Mouse (Mus musculus): Measurements from ENCODE around the gene Gsdma3. TPM values are rescaled to one million over a fixed set of nuclear protein-coding genes. Genes with fewer than 3 reads are reported as not detected.
"Not testable (repeated sequence)": the region's sequence is repeated elsewhere in the genome, so short reads cannot be mapped to it uniquely, and the experiment has no call there.

The Gsdma3 gene
- polyA plus RNA-seq, 1 experiment from 2014 or later, result not detected

GRCm38 (mm10) chr11:98597991-98598390, 28.2 kb upstream of the Gsdma3 start, which contains the start of gene Lrrc3c:
TSS of gene Lrrc3c (plus strand) at chr11:98598291.
- ATAC-seq (replicated peaks; ENCODE audit: insufficient number of reproducible peaks, insufficient read depth, low FRiP score, low read depth), result no peak
- Histone ChIP-seq H3K27me3 (peaks cover 20% of the 10 kb centered on the region), H3K27ac (no peak within 1 kb of the TSS), H3K9me3 (replicated peaks) (no peaks in the 10 kb centered on the region), H3K4me2 (peak within 1 kb of the TSS; percentile 27), H3K4me1 (replicated peaks) (peaks cover 30% of the 10 kb centered on the region), H3K9ac (no peak within 1 kb of the TSS), H3K4me3 (no peak within 1 kb of the TSS), H3K36me3 (no peaks in the 10 kb centered on the region)
- 82% methylated on average over 8 of the region's 8 CpGs for WGBS

GRCm38 (mm10) chr11:98598851-98599290, 27.3 kb upstream of the Gsdma3 start:
- H3K9ac ChIP-seq, result no peak overlapping the region
- H3K4me3 ChIP-seq, result no peak overlapping the region
- H3K4me2 ChIP-seq, result peak overlapping the region; percentile 27

GRCm38 (mm10) chr11:98599291-98599690, 26.9 kb upstream of the Gsdma3 start:
- peak overlapping the region; percentile 27 for H3K4me2 ChIP-seq

More at GRCm38 (mm10) chr11:98598851-98599290, 27.3 kb upstream of the Gsdma3 start:
- H3K4me1 ChIP-seq (replicated peaks), result peaks cover 30% of the 10 kb centered on the region
- peaks cover 20% of the 10 kb centered on the region for H3K27me3 ChIP-seq
- no peaks in the 10 kb centered on the region for H3K9me3 ChIP-seq (replicated peaks)
- no peak overlapping the region for H3K27ac ChIP-seq
- no peaks in the 10 kb centered on the region for H3K36me3 ChIP-seq
- WGBS, result 56% methylated on average over 18 of the region's 18 CpGs
- ATAC-seq (replicated peaks; ENCODE audit: insufficient number of reproducible peaks, insufficient read depth, low FRiP score, low read depth), result no peak

GRCm38 (mm10) chr11:98602090-98602690, 24.0 kb upstream of the Gsdma3 start:
- 0 out of 2 replicates have a peak overlapping the region, but pooled peaks have one; percentile 19 for H3K9ac ChIP-seq
- H3K4me1 ChIP-seq (replicated peaks), result peaks cover 30% of the 10 kb centered on the region
- 2% methylated on average over 20 of the region's 20 CpGs for WGBS
- H3K36me3 ChIP-seq, result no peaks in the 10 kb centered on the region
- ATAC-seq (replicated peaks; ENCODE audit: insufficient number of reproducible peaks, insufficient read depth, low FRiP score, low read depth), result peak; percentile 68
- no peak overlapping the region for H3K27ac ChIP-seq
- peaks cover 33% of the 10 kb centered on the region for H3K27me3 ChIP-seq
- peak overlapping the region; percentile 41 for H3K4me3 ChIP-seq
- H3K9me3 ChIP-seq (replicated peaks), result no peaks in the 10 kb centered on the region
- H3K4me2 ChIP-seq, result peak overlapping the region; percentile 60

More at GRCm38 (mm10) chr11:98599291-98599690, 26.9 kb upstream of the Gsdma3 start:
- Histone ChIP-seq H3K36me3 (no peaks in the 10 kb centered on the region), H3K9me3 (replicated peaks) (no peaks in the 10 kb centered on the region), H3K27ac (no peak overlapping the region), H3K27me3 (peaks cover 20% of the 10 kb centered on the region), H3K4me3 (no peak overlapping the region), H3K9ac (no peak overlapping the region), H3K4me1 (replicated peaks) (peaks cover 30% of the 10 kb centered on the region)
- ATAC-seq (replicated peaks; ENCODE audit: insufficient number of reproducible peaks, insufficient read depth, low FRiP score, low read depth), result no peak
- WGBS, result 25% methylated on average over 18 of the region's 18 CpGs

GRCm38 (mm10) chr11:98603953-98604352, 22.2 kb upstream of the Gsdma3 start:
- Histone ChIP-seq H3K9ac (no peak overlapping the region), H3K4me2 (no peak overlapping the region), H3K36me3 (no peaks in the 10 kb centered on the region), H3K27me3 (peaks cover 24% of the 10 kb centered on the region), H3K27ac (no peak overlapping the region), H3K4me1 (replicated peaks) (peaks cover 26% of the 10 kb centered on the region), H3K4me3 (no peak overlapping the region), H3K9me3 (replicated peaks) (no peaks in the 10 kb centered on the region)
- no peak for ATAC-seq (replicated peaks; ENCODE audit: insufficient number of reproducible peaks, insufficient read depth, low FRiP score, low read depth)
- 75% methylated on average over 2 of the region's 2 CpGs for WGBS

- H3K4me1 ChIP-seq (replicated peaks), result peaks cover 20% of the 10 kb centered on the region
- H3K27ac ChIP-seq; H3K9me3 ChIP-seq (replicated peaks); H3K4me3 ChIP-seq; H3K9ac ChIP-seq; H3K4me2 ChIP-seq; ATAC-seq (replicated peaks; ENCODE audit: insufficient number of reproducible peaks, insufficient read depth, low FRiP score, low read depth); H3K36me3 ChIP-seq: not testable (repeated sequence)
- H3K27me3 ChIP-seq, result peaks cover 15% of the 10 kb centered on the region
- WGBS, result 53% methylated on average over 6 of the region's 6 CpGs
Measured at GRCm38 (mm10) chr11:98604911-98605310, 21.2 kb upstream of the Gsdma3 start.

- H3K9ac ChIP-seq, result no peak overlapping the region
- no peak overlapping the region for H3K27ac ChIP-seq
- no peak for ATAC-seq (replicated peaks; ENCODE audit: insufficient number of reproducible peaks, insufficient read depth, low FRiP score, low read depth)
- no peak overlapping the region for H3K4me3 ChIP-seq
- peaks cover 8% of the 10 kb centered on the region for H3K4me1 ChIP-seq (replicated peaks)
- H3K36me3 ChIP-seq, result no peaks in the 10 kb centered on the region
- 7% methylated on average over 3 of the region's 3 CpGs for WGBS
- H3K9me3 ChIP-seq (replicated peaks), result no peaks in the 10 kb centered on the region
- H3K27me3 ChIP-seq, result peaks cover 13% of the 10 kb centered on the region
- H3K4me2 ChIP-seq, result no peak overlapping the region
Measured at GRCm38 (mm10) chr11:98606763-98607162, 19.4 kb upstream of the Gsdma3 start.

GRCm38 (mm10) chr11:98620791-98621190, 5.4 kb upstream of the Gsdma3 start:
- Histone ChIP-seq H3K4me2 (no peak overlapping the region), H3K36me3 (no peaks in the 10 kb centered on the region), H3K4me1 (replicated peaks) (no peaks in the 10 kb centered on the region), H3K27me3 (no peaks in the 10 kb centered on the region), H3K4me3 (no peak overlapping the region), H3K9ac (no peak overlapping the region), H3K27ac (no peak overlapping the region), H3K9me3 (replicated peaks) (no peaks in the 10 kb centered on the region)
- WGBS, result 90% methylated on average over 13 of the region's 13 CpGs
- ATAC-seq (replicated peaks; ENCODE audit: insufficient number of reproducible peaks, insufficient read depth, low FRiP score, low read depth), result no peak

- H3K27me3 ChIP-seq; H3K9ac ChIP-seq; H3K4me1 ChIP-seq (replicated peaks); H3K36me3 ChIP-seq; H3K27ac ChIP-seq; H3K9me3 ChIP-seq (replicated peaks); H3K4me3 ChIP-seq; ATAC-seq (replicated peaks; ENCODE audit: insufficient number of reproducible peaks, insufficient read depth, low FRiP score, low read depth); H3K4me2 ChIP-seq: not testable (repeated sequence)
- 68% methylated on average over 6 of the region's 6 CpGs for WGBS
Measured at GRCm38 (mm10) chr11:98623981-98624380, 2.2 kb upstream of the Gsdma3 start.

- not testable (repeated sequence) for H3K27ac ChIP-seq; H3K27me3 ChIP-seq; H3K9ac ChIP-seq; H3K9me3 ChIP-seq (replicated peaks); H3K4me3 ChIP-seq; H3K4me1 ChIP-seq (replicated peaks); H3K36me3 ChIP-seq; ATAC-seq (replicated peaks; ENCODE audit: insufficient number of reproducible peaks, insufficient read depth, low FRiP score, low read depth); H3K4me2 ChIP-seq
- 68% methylated on average over 2 of the region's 2 CpGs for WGBS
Measured at GRCm38 (mm10) chr11:98624381-98624780, 1.8 kb upstream of the Gsdma3 start.

- no peak overlapping the region for H3K4me2 ChIP-seq
- WGBS, result 84% methylated on average over 3 of the region's 3 CpGs
- no peak overlapping the region for H3K4me3 ChIP-seq
- H3K9ac ChIP-seq, result no peak overlapping the region
- no peaks in the 10 kb centered on the region for H3K9me3 ChIP-seq (replicated peaks)
- no peaks in the 10 kb centered on the region for H3K27me3 ChIP-seq
- no peak for ATAC-seq (replicated peaks; ENCODE audit: insufficient number of reproducible peaks, insufficient read depth, low FRiP score, low read depth)
- no peak overlapping the region for H3K27ac ChIP-seq
- H3K36me3 ChIP-seq, result no peaks in the 10 kb centered on the region
- no peaks in the 10 kb centered on the region for H3K4me1 ChIP-seq (replicated peaks)
Measured at GRCm38 (mm10) chr11:98628706-98629105, 2.5 kb downstream of the Gsdma3 start.

- Histone ChIP-seq H3K36me3 (no peaks in the 10 kb centered on the region), H3K9me3 (replicated peaks) (no peaks in the 10 kb centered on the region), H3K4me1 (replicated peaks) (no peaks in the 10 kb centered on the region), H3K27me3 (no peaks in the 10 kb centered on the region), H3K27ac (no peak overlapping the region), H3K4me2 (no peak overlapping the region), H3K9ac (no peak overlapping the region), H3K4me3 (no peak overlapping the region)
- WGBS, result 76% methylated on average over 5 of the region's 5 CpGs
- ATAC-seq (replicated peaks; ENCODE audit: insufficient number of reproducible peaks, insufficient read depth, low FRiP score, low read depth), result no peak
Measured at GRCm38 (mm10) chr11:98630646-98631045, 4.5 kb downstream of the Gsdma3 start.
